Mouse (Mus musculus) spleen, adult 2 months (tissue): Measurements from ENCODE around the gene Prkcb. TPM values are rescaled to one million over a fixed set of nuclear protein-coding genes. Genes with fewer than 3 reads are reported as not detected.
A peak's percentile ranks its signal among the peaks of the same experiment; 100 is the strongest.

Experiments
- DNase-seq, 2 experiments: peaks; one replicate each; pipeline versions ENCODE4 v3.0.0 to v3.0.0-alpha.2; 2012 to 2021; ENCODE audit warnings: low spot score in 2 of 2, low read depth in 1 of 2
- H3K27ac ChIP-seq: fragments of 200-500 bp; 2 replicates; pipeline ENCODE4 v1.5.1; 2012; ENCODE audit warnings: low read length, inconsistent platforms; ENCODE audit not compliant: insufficient read depth
- H3K27me3 ChIP-seq: fragments of 200-500 bp; 2 replicates; pipeline ENCODE4 v1.6.1; 2012; ENCODE audit warnings: mild to moderate bottlenecking, moderate library complexity, low read length, inconsistent platforms; ENCODE audit not compliant: control insufficient read depth, insufficient read depth
- H3K36me3 ChIP-seq: fragments of 200-500 bp; 2 replicates; pipeline ENCODE4 v1.6.1; 2012; ENCODE audit warnings: mild to moderate bottlenecking, low read length, inconsistent platforms; ENCODE audit not compliant: control insufficient read depth, insufficient read depth
- H3K4me1 ChIP-seq: fragments of 200-500 bp; 2 replicates; pipeline ENCODE4 v1.6.1; 2011; ENCODE audit warnings: inconsistent platforms; ENCODE audit not compliant: control insufficient read depth, insufficient read depth, insufficient read length
- H3K4me3 ChIP-seq: fragments of 200-500 bp; 2 replicates; pipeline ENCODE4 v1.5.1; 2011; ENCODE audit warnings: mild to moderate bottlenecking, inconsistent platforms; ENCODE audit not compliant: insufficient read depth, insufficient read length; ENCODE audit errors: extremely low read depth
- CTCF ChIP-seq: fragments of 200-500 bp; IDR thresholded peaks from 2 replicates; pipeline ENCODE4 v1.5.1; 2011; ENCODE audit warnings: mild to moderate bottlenecking, inconsistent platforms; ENCODE audit not compliant: insufficient read depth, insufficient read length, insufficient replicate concordance; ENCODE audit errors: extremely low read depth
- POLR2A ChIP-seq: fragments of 200-500 bp; IDR thresholded peaks from 2 replicates; pipeline ENCODE4 v1.6.1; 2011; ENCODE audit warnings: low read depth, low read length, inconsistent platforms
- WGBS: fragments of 180-500 bp; shearing (Covaris S2); methylation state at CpG from one replicate; pipeline ENCODE4 v1.1.7; 2018; 5-methylcytosine and 5-hydroxymethylcytosine counted together
- polyA plus RNA-seq: library from polyadenylated mRNA; depleted of rRNA; stranded (reverse); fragments of >200 nt; gene quantifications from 2 replicates; pipeline ENCODE4 v1.2.3, GENCODE M21; 2012

Prkcb gene
- polyA plus RNA-seq, 1 experiment, result 106 TPM

- H3K4me3 ChIP-seq, result no peak overlapping the region
- H3K27ac ChIP-seq, result no peak overlapping the region
- 88% methylated on average over 8 of the region's 8 CpGs for WGBS
- no peaks in the 10 kb centered on the region for H3K27me3 ChIP-seq
- H3K36me3 ChIP-seq, result peaks cover 2% of the 10 kb centered on the region; the same call in 1 of the 2 replicates
- no peak for TF ChIP-seq POLR2A
- no peak for TF ChIP-seq CTCF
- no peak for DNase-seq
- peaks cover 29% of the 10 kb centered on the region for H3K4me1 ChIP-seq
Observed at GRCm38 (mm10) chr7:122384891-122385290, 96.3 kb downstream of the Prkcb start.

DNA sequence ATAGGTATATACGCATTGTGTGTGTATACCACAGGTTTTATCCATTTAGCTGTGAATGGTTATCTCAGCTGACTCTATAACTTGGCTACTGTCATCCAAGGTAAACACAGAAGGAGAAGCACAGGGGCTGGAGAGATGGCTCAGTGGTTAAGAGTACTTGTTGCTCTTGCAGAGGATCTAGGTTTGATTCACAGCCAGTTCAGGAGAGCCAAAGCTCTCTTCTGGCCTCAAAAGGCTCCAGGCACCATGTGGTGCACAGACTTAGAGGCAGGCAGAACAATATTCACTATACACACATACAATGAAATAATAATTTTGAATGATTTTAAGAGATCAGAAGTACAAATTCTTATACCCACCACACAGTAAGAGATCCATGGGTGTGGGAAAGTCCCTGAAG is 98.0 kb downstream of the Prkcb start:
- WGBS, result 94% methylated on average over 1 of the region's 1 CpGs
- TF ChIP-seq CTCF (no peak), POLR2A (no peak)

DNA sequence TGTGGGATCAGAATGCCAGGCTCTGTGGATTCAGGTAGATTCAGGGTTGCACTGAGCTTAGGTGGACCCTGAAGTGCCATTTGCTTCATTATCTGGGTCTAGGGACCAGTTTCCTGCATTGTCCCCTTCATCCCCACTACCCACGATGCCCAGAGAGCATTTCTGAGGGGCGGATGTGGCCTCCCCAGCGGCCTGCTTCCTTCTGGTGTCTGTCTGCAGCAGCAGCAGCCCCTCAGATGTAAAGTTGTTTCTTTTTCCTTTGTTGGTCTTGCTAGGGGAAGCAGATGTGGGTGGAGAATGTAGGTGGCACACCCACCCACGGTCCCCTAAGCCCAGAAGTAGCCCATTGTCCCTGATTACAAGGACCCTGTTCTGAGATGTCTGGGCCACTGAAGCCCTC is 99.3 kb downstream of the Prkcb start:
- H3K4me1 ChIP-seq, result peaks cover 53% of the 10 kb centered on the region
- TF ChIP-seq CTCF (no peak), POLR2A (no peak)
- DNase-seq, result peak in 1 of 2 experiments; percentile 66
- H3K36me3 ChIP-seq, result peaks cover under 1% of the 10 kb centered on the region; the same call in 1 of the 2 replicates
- no peak overlapping the region for H3K4me3 ChIP-seq
- H3K27me3 ChIP-seq, result no peaks in the 10 kb centered on the region
- 15% methylated on average over 4 of the region's 4 CpGs for WGBS
- H3K27ac ChIP-seq, result peak overlapping the region; percentile 90

More for the DNA sequence above, 98.0 kb downstream of the Prkcb start:
- Histone ChIP-seq H3K27ac (peak overlapping the region; percentile 26), H3K4me1 (peaks cover 43% of the 10 kb centered on the region), H3K36me3 (peaks cover 2% of the 10 kb centered on the region; the same call in 1 of the 2 replicates), H3K4me3 (no peak overlapping the region), H3K27me3 (no peaks in the 10 kb centered on the region)
- no peak for DNase-seq

- 42% methylated on average over 5 of the region's 5 CpGs for WGBS
- TF ChIP-seq CTCF (no peak), POLR2A (no peak)
- Histone ChIP-seq H3K36me3 (no peaks in the 10 kb centered on the region), H3K4me1 (peaks cover 53% of the 10 kb centered on the region), H3K27ac (peak overlapping the region; percentile 90), H3K27me3 (no peaks in the 10 kb centered on the region), H3K4me3 (no peak overlapping the region)
- no peak for DNase-seq
Observed at GRCm38 (mm10) chr7:122388858-122389257, 100.3 kb downstream of the Prkcb start.

DNA sequence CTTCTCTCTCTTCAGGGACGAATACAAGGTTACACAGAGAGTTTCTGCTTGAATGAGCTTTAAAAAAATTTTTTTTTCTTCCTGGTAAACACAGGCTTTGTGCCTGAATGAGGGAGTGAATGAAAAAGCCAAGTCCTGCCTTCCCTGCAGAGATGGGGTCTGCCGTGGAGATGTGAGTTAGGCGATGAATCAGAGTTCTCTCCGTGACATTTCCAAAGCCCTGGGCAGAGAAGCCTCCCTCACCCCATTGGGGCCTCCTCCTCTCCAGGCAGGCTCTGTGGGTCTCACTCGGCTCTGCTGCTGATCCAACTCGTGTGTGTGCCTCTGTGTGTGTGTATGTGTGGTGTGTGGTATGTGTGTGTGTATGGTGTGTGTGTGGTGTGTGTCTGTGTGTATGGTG is 101.1 kb downstream of the Prkcb start:
- Histone ChIP-seq H3K27me3 (no peaks in the 10 kb centered on the region), H3K4me1 (peaks cover 55% of the 10 kb centered on the region), H3K36me3 (no peaks in the 10 kb centered on the region), H3K4me3 (no peak overlapping the region), H3K27ac (peak overlapping the region; percentile 80)
- 22% methylated on average over 6 of the region's 6 CpGs for WGBS
- DNase-seq, result no peak
- no peak for TF ChIP-seq CTCF
- no peak for TF ChIP-seq POLR2A

DNA sequence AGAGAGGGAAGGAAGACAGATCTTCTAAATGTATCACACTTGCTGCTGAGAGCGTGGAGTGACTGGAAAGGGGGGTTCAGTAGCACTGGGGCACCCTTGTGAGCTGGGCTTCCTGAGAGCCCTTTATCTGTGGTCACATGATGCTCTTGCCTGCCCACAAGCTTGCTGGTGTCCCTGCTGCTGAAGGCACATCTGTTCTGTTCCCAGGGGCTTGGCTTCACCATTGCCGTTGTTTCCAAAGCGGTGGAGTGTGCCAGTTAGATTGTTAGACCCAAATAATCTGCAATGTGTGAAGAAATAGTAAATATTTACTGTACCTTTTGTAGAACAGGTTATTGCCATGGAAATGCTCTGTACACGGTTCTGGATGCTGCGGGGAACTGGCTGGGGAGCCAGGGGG is 101.6 kb downstream of the Prkcb start:
- H3K36me3 ChIP-seq, result no peaks in the 10 kb centered on the region
- TF ChIP-seq POLR2A (no peak), CTCF (no peak)
- 24% methylated on average over 5 of the region's 5 CpGs for WGBS
- H3K4me3 ChIP-seq, result no peak overlapping the region
- H3K4me1 ChIP-seq, result peaks cover 55% of the 10 kb centered on the region
- peak overlapping the region; percentile 80 for H3K27ac ChIP-seq
- DNase-seq, result peak in 1 of 2 experiments; percentile 54
- H3K27me3 ChIP-seq, result no peaks in the 10 kb centered on the region

- peak overlapping the region; percentile 80 for H3K27ac ChIP-seq
- no peak overlapping the region for H3K4me3 ChIP-seq
- peaks cover 55% of the 10 kb centered on the region for H3K4me1 ChIP-seq
- WGBS, result 27% methylated on average over 4 of the region's 4 CpGs
- no peak for TF ChIP-seq POLR2A
- TF ChIP-seq CTCF, result no peak
- no peaks in the 10 kb centered on the region for H3K27me3 ChIP-seq
- no peaks in the 10 kb centered on the region for H3K36me3 ChIP-seq
- no peak for DNase-seq
Observed at GRCm38 (mm10) chr7:122390683-122391082, 102.1 kb downstream of the Prkcb start.
